Mouse (Mus musculus): ENCODE measurements around the gene Galk2.

GRCm38 (mm10) chr2:126031186-126031900 lies 172.4 kb downstream of the Galk2 start:
- TF ChIP-seq GATA1 (IDR thresholded peaks at IDR 0.05; ENCODE audit: borderline replicate concordance, low read length) (no peak), FLI1 (IDR thresholded peaks at IDR 0.05; ENCODE audit: low read length) (no peak)
